Comparison of ENCODE assay signal across 27 mouse cellular contexts in genomic region chr9:105929287-105929686, GRCm38 (mm10). TPM values are rescaled to one million over a fixed set of nuclear protein-coding genes. Genes with fewer than 3 reads are reported as not detected.
DNase-seq lines count a peak whose midpoint lies in the region; ATAC-seq lines count a peak whose summit lies in the region.
"Had no signal": no experiment of that assay in that cellular context is flagged by ENCODE, and none has a peak within 500 bp of the region (broad histone marks: within the 10 kb centered on the region; RNA-seq: fewer than 3 reads in every experiment).

No protein-coding gene starts in this region.

- peaks cover 7% of the 10 kb centered on the region; the same call in 1 of the 2 replicates for H3K4me1 ChIP-seq in forebrain, embryonic 15.5 days
- H3K4me1 ChIP-seq in forebrain, embryonic 11.5 days (replicated peaks; ENCODE audit: control insufficient read depth, insufficient read depth, low read length): no peaks in the 10 kb centered on the region
- peaks cover 17% of the 10 kb centered on the region for H3K4me1 ChIP-seq in embryonic facial prominence, embryonic 10.5 days
- H3K4me1 ChIP-seq: heart, embryonic 13.5 days; liver, embryonic 15.5 days; neural tube, embryonic 15.5 days had no signal

- H3K4me2 ChIP-seq in forebrain, embryonic 15.5 days (replicated peaks): no peak overlapping the region
- H3K4me2 ChIP-seq in forebrain, embryonic 11.5 days (ENCODE audit: low read depth, low read length, severe bottlenecking): no peak overlapping the region
- H3K4me2 ChIP-seq: embryonic facial prominence, embryonic 13.5 days; heart, embryonic 13.5 days; liver, embryonic 15.5 days; lung, embryonic 14.5 days; neural tube, embryonic 15.5 days had no signal

- H3K36me3 ChIP-seq in forebrain, embryonic 15.5 days: no peaks in the 10 kb centered on the region
- no peaks in the 10 kb centered on the region for H3K36me3 ChIP-seq in forebrain, embryonic 11.5 days (ENCODE audit: control insufficient read depth, insufficient read depth, low read length)
- H3K36me3 ChIP-seq in embryonic facial prominence, embryonic 10.5 days (replicated peaks): no peaks in the 10 kb centered on the region
- H3K36me3 ChIP-seq: embryonic facial prominence, embryonic 13.5 days; heart, embryonic 13.5 days; liver, embryonic 15.5 days; neural tube, embryonic 15.5 days had no signal

- no peaks in the 10 kb centered on the region for H3K27me3 ChIP-seq in forebrain, embryonic 15.5 days
- no peaks in the 10 kb centered on the region for H3K27me3 ChIP-seq in forebrain, embryonic 11.5 days (ENCODE audit: control insufficient read depth, insufficient read depth, low read length)
- H3K27me3 ChIP-seq in embryonic facial prominence, embryonic 10.5 days (replicated peaks; ENCODE audit: low read depth, poor library complexity, severe bottlenecking): no peaks in the 10 kb centered on the region
- H3K27me3 ChIP-seq: heart, embryonic 13.5 days; liver, embryonic 15.5 days; neural tube, embryonic 15.5 days had no signal

- no peak overlapping the region for H3K9ac ChIP-seq in forebrain, embryonic 15.5 days (replicated peaks)
- H3K9ac ChIP-seq in forebrain, embryonic 11.5 days (ENCODE audit: low read length): no peak overlapping the region
- H3K9ac ChIP-seq: embryonic facial prominence, embryonic 13.5 days; heart, embryonic 13.5 days; liver, embryonic 15.5 days; lung, embryonic 14.5 days; neural tube, embryonic 15.5 days had no signal

- no peak for ATAC-seq in forebrain, embryonic 15.5 days (replicated peaks)
- no peak for ATAC-seq in forebrain, embryonic 11.5 days (replicated peaks; ENCODE audit: low FRiP score)
- ATAC-seq: intestine, embryonic 16.5 days had no signal

- WGBS in forebrain, embryonic 15.5 days: 76% methylated on average over 4 of the region's 4 CpGs
- WGBS in forebrain, embryonic 11.5 days: 78% methylated on average over 4 of the region's 4 CpGs
- WGBS in embryonic facial prominence, embryonic 10.5 days: 64% methylated on average over 4 of the region's 4 CpGs

- peak overlapping the region; percentile 72 for H3K27ac ChIP-seq in forebrain, embryonic 15.5 days (replicated peaks)
- H3K27ac ChIP-seq in forebrain, embryonic 11.5 days (ENCODE audit: low read depth, low read length): no peak overlapping the region
- H3K27ac ChIP-seq in embryonic facial prominence, embryonic 10.5 days (replicated peaks): no peak overlapping the region
- H3K27ac ChIP-seq: embryonic facial prominence, embryonic 13.5 days; heart, embryonic 13.5 days; kidney, postnatal 0 days; liver, embryonic 15.5 days; neural tube, embryonic 15.5 days had no signal

- H3K9me3 ChIP-seq in forebrain, embryonic 15.5 days: no peaks in the 10 kb centered on the region
- no peaks in the 10 kb centered on the region for H3K9me3 ChIP-seq in forebrain, embryonic 11.5 days (ENCODE audit: control insufficient read depth, low read length)
- H3K9me3 ChIP-seq in embryonic facial prominence, embryonic 10.5 days: no peaks in the 10 kb centered on the region
- H3K9me3 ChIP-seq: embryonic facial prominence, embryonic 13.5 days; heart, embryonic 13.5 days; liver, embryonic 15.5 days; neural tube, embryonic 15.5 days had no signal

- DNase-seq in forebrain, embryonic 11.5 days (ENCODE audit: low spot score): no peak
- peak; percentile 81 for DNase-seq in left cerebral cortex, postnatal 4 days
- DNase-seq in left cerebral cortex, adult 18-20 months (ENCODE audit: low spot score in 2 of 2): no peak
- peak; percentile 33 for DNase-seq in embryonic facial prominence, embryonic 10.5 days (ENCODE audit: low spot score)
- DNase-seq in retina, embryonic 14.5 days (ENCODE audit: low spot score): peak; percentile 16
- no peak for DNase-seq in adrenal gland, postnatal 25 days
- DNase-seq: adrenal gland, postnatal 36 days; B cell, adult 2 months; cerebellum, adult 9-11 months; gastrocnemius, postnatal 10 days; heart, postnatal 10 days; kidney, adult 8-10 months; layer of hippocampus, postnatal 36 days; liver; lung, embryonic 14.5 days; lung, postnatal 14 days; right cerebral cortex, adult 18-20 months; spleen, adult 18-20 months; thymus, postnatal 14 days had no signal

- H3K4me3 ChIP-seq in forebrain, embryonic 15.5 days: no peak overlapping the region
- no peak overlapping the region for H3K4me3 ChIP-seq in forebrain, embryonic 11.5 days (ENCODE audit: low read depth, low read length)
- H3K4me3 ChIP-seq in embryonic facial prominence, embryonic 10.5 days: no peak overlapping the region
- H3K4me3 ChIP-seq: embryonic facial prominence, embryonic 13.5 days; heart, embryonic 13.5 days; liver, embryonic 15.5 days; neural tube, embryonic 15.5 days had no signal

- intact Hi-C loops in left cerebral cortex, postnatal 4 days (cut with DNase I): no loop called here

RNA-seq across cellular contexts. Expression of gene Col6a5, which starts 31.2 kb away (rescaled TPM):
- polyA plus RNA-seq in forebrain, embryonic 15.5 days (2015; fragmentation: Nextera tagmentation; extraction: Ambion mirVana): 0.32 and 0.38 TPM in 2 replicates
- polyA plus RNA-seq in forebrain, embryonic 11.5 days (2014; fragmentation: Nextera tagmentation; extraction: Ambion mirVana): not detected in 2 replicates
- 1 to 10 TPM; 1.8 to 2.9 TPM for total RNA-seq in left cerebral cortex, postnatal 4 days (2021)
- under 1 TPM; 0.40 to 0.84 TPM for total RNA-seq in left cerebral cortex, adult 18-20 months (2021)
- polyA plus RNA-seq in embryonic facial prominence, embryonic 10.5 days (2016; fragmentation: Nextera tagmentation; extraction: Ambion mirVana): not detected in 2 replicates
- 1.6 and 5.3 TPM in 2 replicates for total RNA-seq in adrenal gland, postnatal 25 days (2021)
- total RNA-seq: hematopoietic stem cell, adult 5-6 weeks had no signal
- polyA plus RNA-seq: liver, embryonic 15.5 days had no signal

Comparison
In these comparisons a context has a peak if more than half of its experiments do, and no peak if none do; other contexts are left out.
1. DNase-seq: peak in left cerebral cortex, postnatal 4 days (single experiment), embryonic facial prominence, embryonic 10.5 days (single experiment) and retina, embryonic 14.5 days (single experiment); none in forebrain, embryonic 11.5 days (single experiment), left cerebral cortex, adult 18-20 months (0 of 2) and adrenal gland, postnatal 25 days (single experiment).